Mouse (Mus musculus) kidney, postnatal 0 days (tissue): ENCODE data around the gene Slc9a7. TPM values are rescaled to one million over a fixed set of nuclear protein-coding genes. Genes with fewer than 3 reads are reported as not detected.

Experiments
- ATAC-seq: fragments of 200-750 bp; cut with Nextera tagmentation; replicated peaks from 2 replicates; pipeline ENCODE4 v1.8.0; 2017; ENCODE audit warnings: low read depth, moderate number of reproducible peaks, moderate TSS enrichment, moderate library complexity; ENCODE audit not compliant: low FRiP score
- DNase-seq: peaks from one replicate; pipeline ENCODE4 v3.0.0-alpha.2; 2016; ENCODE audit warnings: low spot score
- H3K27ac ChIP-seq: fragments of 300-500 bp; sonication (generic); 2 replicates; pipeline ENCODE4 v1.5.1; 2014; ENCODE audit warnings: mild to moderate bottlenecking
- H3K27me3 ChIP-seq: fragments of 300-500 bp; sonication (generic); 2 replicates; pipeline ENCODE4 v1.6.1; 2014; ENCODE audit warnings: low read length, mixed read lengths; ENCODE audit not compliant: insufficient read depth
- H3K36me3 ChIP-seq: fragments of 300-500 bp; sonication (generic); 2 replicates; pipeline ENCODE4 v1.6.1; 2014; ENCODE audit warnings: low read length, mixed read lengths; ENCODE audit not compliant: insufficient read depth
- H3K4me1 ChIP-seq: fragments of 300-500 bp; sonication (generic); replicated peaks from 2 replicates; pipeline ENCODE4 v1.6.1; 2014; ENCODE audit warnings: antibody characterized with exemption, low read length, mixed read lengths; ENCODE audit not compliant: insufficient read depth
- H3K4me2 ChIP-seq: fragments of 300-500 bp; sonication (generic); 2 replicates; pipeline ENCODE4 v1.6.1; 2014; ENCODE audit warnings: mild to moderate bottlenecking, low read length, moderate library complexity, mixed read lengths
- H3K4me3 ChIP-seq: fragments of 300-500 bp; sonication (generic); replicated peaks from 2 replicates; pipeline ENCODE4 v1.5.1; 2014; ENCODE audit warnings: low read depth, low read length
- H3K9ac ChIP-seq: fragments of 300-500 bp; sonication (generic); 2 replicates; pipeline ENCODE4 v1.6.1; 2014; ENCODE audit warnings: low read depth, low read length
- H3K9me3 ChIP-seq: fragments of 300-500 bp; sonication (generic); replicated peaks from 2 replicates; pipeline ENCODE4 v1.6.1; 2016; ENCODE audit warnings: low read length, inconsistent platforms, mixed read lengths
- CTCF ChIP-seq: IDR thresholded peaks from 2 replicates; pipeline ENCODE4 v1.5.1; 2016; ENCODE audit warnings: antibody characterized with exemption, low read depth, mild to moderate bottlenecking, moderate library complexity
- WGBS: fragments of 180-500 bp; shearing (Covaris S2); extraction: QIAGEN DNeasy Blood & Tissue Kit; methylation state at CpG from one replicate; pipeline ENCODE4 v1.1.7; 2014; 5-methylcytosine and 5-hydroxymethylcytosine counted together
- polyA plus RNA-seq: library from polyadenylated mRNA; unstranded; fragments of >200 nt; fragmentation: Nextera tagmentation; extraction: Ambion mirVana; gene quantifications from 2 replicates; pipeline ENCODE4 v1.2.1, GENCODE M21; 2015

Slc9a7 gene
- polyA plus RNA-seq, 1 experiment from 2014 or later, result 1.2 TPM

GRCm38 (mm10) chrX:20292040-20292417 is 422 bp upstream of the Slc9a7 start:
- H3K9ac ChIP-seq, result no peak overlapping the region
- peak overlapping the region; percentile 81 for H3K4me2 ChIP-seq
- H3K4me3 ChIP-seq, result peak overlapping the region; percentile 49
- H3K27ac ChIP-seq, result no peak overlapping the region
- ATAC-seq (no peak), DNase-seq (no peak)
- no peaks in the 10 kb centered on the region for H3K4me1 ChIP-seq
- H3K27me3 ChIP-seq, result no peaks in the 10 kb centered on the region
- no peaks in the 10 kb centered on the region for H3K9me3 ChIP-seq
- TF ChIP-seq CTCF, result no peak
- H3K36me3 ChIP-seq, result no peaks in the 10 kb centered on the region
- 36% methylated on average over 11 of the region's 11 CpGs for WGBS

DNA sequence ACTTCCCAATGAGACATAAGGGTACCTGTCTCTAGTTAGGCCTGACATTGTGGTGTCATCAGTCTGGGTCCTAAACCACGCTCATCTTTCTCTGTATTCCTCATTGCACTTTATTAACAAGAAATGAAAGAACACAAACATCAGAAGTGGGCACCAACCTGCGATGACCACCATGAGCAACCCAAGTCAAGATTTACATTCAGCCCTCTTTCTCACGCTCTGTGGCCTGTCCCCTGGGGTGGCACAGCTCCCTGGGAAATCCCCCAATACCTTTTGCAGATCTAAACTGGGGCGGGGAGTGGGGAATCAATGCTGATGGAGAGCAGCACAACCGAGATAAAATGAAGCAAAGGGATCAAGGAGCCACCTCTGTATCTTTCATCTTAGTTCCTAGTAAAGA is 892 bp downstream of the Slc9a7 start:
- H3K9ac ChIP-seq, result no peak overlapping the region
- peak overlapping the region; percentile 49 for H3K4me3 ChIP-seq
- TF ChIP-seq CTCF, result no peak
- no peaks in the 10 kb centered on the region for H3K4me1 ChIP-seq
- no peaks in the 10 kb centered on the region for H3K36me3 ChIP-seq
- 30% methylated on average over 5 of the region's 5 CpGs for WGBS
- H3K27ac ChIP-seq, result no peak overlapping the region
- H3K27me3 ChIP-seq, result no peaks in the 10 kb centered on the region
- ATAC-seq (no peak), DNase-seq (no peak)
- H3K9me3 ChIP-seq, result no peaks in the 10 kb centered on the region
- peak overlapping the region; percentile 81 for H3K4me2 ChIP-seq

GRCm38 (mm10) chrX:20288674-20289073 is 2.9 kb downstream of the Slc9a7 start:
- 89% methylated on average over 3 of the region's 3 CpGs for WGBS
- no peak overlapping the region for H3K4me3 ChIP-seq
- no peaks in the 10 kb centered on the region for H3K9me3 ChIP-seq
- H3K4me1 ChIP-seq, result no peaks in the 10 kb centered on the region
- H3K27me3 ChIP-seq, result no peaks in the 10 kb centered on the region
- no peak overlapping the region for H3K4me2 ChIP-seq
- no peak overlapping the region for H3K27ac ChIP-seq
- H3K9ac ChIP-seq, result no peak overlapping the region
- ATAC-seq, result no peak
- DNase-seq, result no peak
- no peaks in the 10 kb centered on the region for H3K36me3 ChIP-seq
- no peak for TF ChIP-seq CTCF

DNA sequence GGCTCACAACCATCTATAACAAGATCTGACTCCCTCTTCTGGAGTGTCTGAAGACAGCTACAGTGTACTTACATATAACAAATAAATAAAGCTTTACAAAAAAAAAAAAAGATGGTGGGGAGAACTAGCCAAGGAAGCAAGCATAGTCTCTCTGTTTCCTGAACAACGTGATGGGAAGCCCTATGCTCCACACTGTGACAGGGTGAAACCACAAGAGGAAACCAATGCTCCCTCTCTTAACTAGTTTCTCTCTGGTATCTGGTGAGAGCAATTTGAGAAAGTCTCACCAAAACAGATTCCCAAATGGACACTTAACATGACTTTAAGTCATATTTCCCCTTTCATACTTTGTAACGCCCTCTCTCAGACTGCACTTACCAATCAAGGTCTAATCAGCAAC is 5.4 kb downstream of the Slc9a7 start:
- no peak overlapping the region for H3K4me3 ChIP-seq

GRCm38 (mm10) chrX:20279424-20279823 is 12.2 kb downstream of the Slc9a7 start:
- Histone ChIP-seq H3K9ac (no peak overlapping the region), H3K27ac (no peak overlapping the region), H3K36me3 (no peaks in the 10 kb centered on the region), H3K9me3 (no peaks in the 10 kb centered on the region), H3K4me3 (no peak overlapping the region), H3K4me1 (no peaks in the 10 kb centered on the region), H3K4me2 (no peak overlapping the region), H3K27me3 (no peaks in the 10 kb centered on the region)
- no peak for ATAC-seq
- no peak for DNase-seq
- 68% methylated on average over 6 of the region's 6 CpGs for WGBS
- no peak for TF ChIP-seq CTCF

More for the DNA sequence above, 5.4 kb downstream of the Slc9a7 start:
- H3K4me1 ChIP-seq, result no peaks in the 10 kb centered on the region
- no peaks in the 10 kb centered on the region for H3K9me3 ChIP-seq
- H3K4me2 ChIP-seq, result no peak overlapping the region
- H3K9ac ChIP-seq, result no peak overlapping the region
- DNase-seq, result no peak
- ATAC-seq, result no peak
- H3K36me3 ChIP-seq, result no peaks in the 10 kb centered on the region
- 63% methylated on average over 2 of the region's 2 CpGs for WGBS
- no peak overlapping the region for H3K27ac ChIP-seq
- no peak for TF ChIP-seq CTCF
- H3K27me3 ChIP-seq, result no peaks in the 10 kb centered on the region

GRCm38 (mm10) chrX:20273854-20274253 is 17.8 kb downstream of the Slc9a7 start:
- Histone ChIP-seq H3K4me3 (no peak overlapping the region), H3K9me3 (no peaks in the 10 kb centered on the region), H3K4me1 (no peaks in the 10 kb centered on the region), H3K4me2 (no peak overlapping the region), H3K36me3 (no peaks in the 10 kb centered on the region), H3K27me3 (no peaks in the 10 kb centered on the region), H3K27ac (no peak overlapping the region), H3K9ac (no peak overlapping the region)
- no peak for TF ChIP-seq CTCF
- no peak for DNase-seq
- ATAC-seq, result no peak

DNA sequence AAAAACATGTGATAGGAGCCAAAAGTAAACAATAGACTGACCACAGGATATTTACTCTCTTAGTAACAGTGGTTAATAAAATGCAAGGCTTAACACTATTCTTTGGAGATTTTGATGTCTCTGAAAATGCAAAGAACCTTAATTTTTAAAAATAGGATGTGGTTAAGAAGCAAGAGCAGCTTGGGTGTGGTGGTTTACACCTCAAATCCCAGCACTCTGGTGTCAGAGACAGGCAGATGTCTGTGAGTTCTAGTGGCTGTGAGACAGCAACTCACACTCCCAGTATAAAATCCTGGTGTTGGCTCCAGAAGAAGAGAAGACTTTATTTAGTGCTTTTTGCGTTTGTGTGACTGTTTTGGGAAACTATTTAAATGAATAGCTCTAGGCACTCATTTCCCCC is 19.6 kb downstream of the Slc9a7 start:
- 35% methylated on average over 1 of the region's 1 CpGs for WGBS
- Histone ChIP-seq H3K27ac (no peak overlapping the region), H3K27me3 (no peaks in the 10 kb centered on the region), H3K4me3 (no peak overlapping the region), H3K36me3 (no peaks in the 10 kb centered on the region), H3K4me1 (no peaks in the 10 kb centered on the region), H3K9me3 (no peaks in the 10 kb centered on the region), H3K4me2 (no peak overlapping the region), H3K9ac (no peak overlapping the region)
- TF ChIP-seq CTCF, result no peak
- no peak for ATAC-seq
- DNase-seq, result no peak
